Mouse (Mus musculus) retina, embryonic 14.5 days (tissue): ENCODE data around the gene Nelfb.

ENCODE experiments used
- DNase-seq: peaks from one replicate; pipeline ENCODE4 v3.0.0-alpha.2; 2015; ENCODE audit warnings: low spot score

Nelfb gene

GRCm38 (mm10) chr2:25196172-25196954 is 14.9 kb downstream of the Nelfb start, which contains the start of gene Tor4a:
Gene Tor4a, minus strand, starts transcription at chr2:25196886.
- DNase-seq, result peak; percentile 15

- DNase-seq, result no peak
Observed at GRCm38 (mm10) chr2:25195211-25196156, 15.8 kb downstream of the Nelfb start.

GRCm38 (mm10) chr2:25194486-25195171 is 16.7 kb downstream of the Nelfb start:
- no peak for DNase-seq

GRCm38 (mm10) chr2:25194006-25194405 is 17.3 kb downstream of the Nelfb start:
- no peak for DNase-seq

GRCm38 (mm10) chr2:25193330-25193770 is 17.9 kb downstream of the Nelfb start:
- peak; percentile 96 for DNase-seq

- DNase-seq, result no peak
Observed at GRCm38 (mm10) chr2:25187841-25188240, 23.4 kb downstream of the Nelfb start.

- no peak for DNase-seq
Observed at GRCm38 (mm10) chr2:25186575-25186930, 24.7 kb downstream of the Nelfb start.

GRCm38 (mm10) chr2:25185625-25186574 is 25.4 kb downstream of the Nelfb start:
- peak; percentile 87 for DNase-seq

GRCm38 (mm10) chr2:25184496-25184895 is 26.8 kb downstream of the Nelfb start:
- DNase-seq, result no peak

- DNase-seq, result no peak
Observed at GRCm38 (mm10) chr2:25183336-25183735, 28.0 kb downstream of the Nelfb start.

GRCm38 (mm10) chr2:25182664-25183063 is 28.6 kb downstream of the Nelfb start:
- peak; percentile 42 for DNase-seq

GRCm38 (mm10) chr2:25181891-25182397 is 29.3 kb downstream of the Nelfb start:
- peak; percentile 58 for DNase-seq

- DNase-seq, result peak; percentile 83
Observed at GRCm38 (mm10) chr2:25180973-25181890, 30.1 kb downstream of the Nelfb start.

- peak; percentile 96 for DNase-seq
Observed at GRCm38 (mm10) chr2:25180478-25180903, 30.8 kb downstream of the Nelfb start, which contains the start of gene Nrarp. Gene Nrarp, plus strand, starts transcription at chr2:25180758.

- no peak for DNase-seq
Observed at GRCm38 (mm10) chr2:25179566-25180217, 31.6 kb downstream of the Nelfb start.

- DNase-seq, result no peak
Observed at GRCm38 (mm10) chr2:25178285-25178972, 32.9 kb downstream of the Nelfb start.

- DNase-seq, result peak; percentile 76
Observed at GRCm38 (mm10) chr2:25177685-25178084, 33.6 kb downstream of the Nelfb start.

GRCm38 (mm10) chr2:25177076-25177475 is 34.2 kb downstream of the Nelfb start:
- no peak for DNase-seq
